7 mouse cellular contexts compared by ENCODE assay signal in the genomic region with DNA sequence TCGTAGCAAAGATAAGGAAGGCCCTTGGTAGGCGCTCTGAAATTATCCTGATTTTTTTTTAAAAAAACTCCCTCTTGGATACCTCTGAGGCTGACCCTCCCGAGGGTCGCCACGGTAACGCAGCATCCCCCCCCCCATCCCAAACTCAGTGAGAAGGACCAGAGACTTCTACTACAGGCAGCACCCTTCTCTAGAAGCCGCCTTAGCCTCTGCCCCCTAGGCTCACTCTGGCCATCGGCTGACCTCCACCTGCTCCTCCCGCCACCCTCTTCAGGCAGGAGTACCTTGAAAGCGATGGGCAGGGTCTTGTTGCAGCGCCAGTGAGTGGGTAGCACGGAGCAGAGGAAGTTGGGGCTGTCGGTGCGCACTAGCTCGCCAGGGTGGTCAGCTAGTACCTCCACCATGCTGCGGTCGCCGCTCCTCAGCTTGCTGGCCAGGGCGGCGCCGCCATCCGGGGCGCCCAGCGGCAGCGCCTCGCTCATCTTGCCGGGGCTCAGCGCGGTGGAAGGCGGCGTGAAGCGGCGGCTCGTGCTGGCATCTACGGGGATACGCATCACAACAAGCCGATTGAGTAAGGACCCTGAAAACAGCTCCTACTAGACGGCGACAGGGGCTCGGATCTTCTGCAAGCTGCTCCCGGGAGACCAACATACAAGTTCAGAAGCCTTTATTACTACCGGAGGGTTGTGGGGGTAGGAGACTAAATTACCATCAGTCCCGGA.
DNase-seq lines count a peak whose midpoint lies in the region; ATAC-seq and TF ChIP-seq lines count a peak whose summit lies in the region.

No protein-coding gene starts in this region.

- no peak for TF ChIP-seq CTCF in heart, postnatal 0 days (IDR thresholded peaks at IDR 0.05; ENCODE audit: low read depth)

- ATAC-seq in heart, postnatal 0 days (ENCODE audit: insufficient read depth, low read depth): no peak
- ATAC-seq in limb, embryonic 15.5 days (ENCODE audit: insufficient number of reproducible peaks, low FRiP score, low TSS enrichment, low read depth): no peak
- ATAC-seq in neural tube, embryonic 11.5 days (ENCODE audit: insufficient read depth, low FRiP score, low TSS enrichment): no peak

- WGBS in heart, postnatal 0 days: 2% methylated on average over 43 of the region's 43 CpGs
- under 1% methylated on average over 43 of the region's 43 CpGs for WGBS in limb, embryonic 15.5 days
- WGBS in neural tube, embryonic 11.5 days: under 1% methylated on average over 43 of the region's 43 CpGs

- no peak overlapping the region for H3K27ac ChIP-seq in heart, postnatal 0 days (ENCODE audit: low read depth)
- H3K27ac ChIP-seq in limb, embryonic 15.5 days: no peak overlapping the region
- H3K27ac ChIP-seq in neural tube, embryonic 11.5 days (ENCODE audit: low read depth, low read length): no peak overlapping the region

- TF ChIP-seq EP300 in heart, postnatal 0 days (IDR thresholded peaks at IDR 0.05; ENCODE audit: low read depth): no peak

- H3K36me3 ChIP-seq in heart, postnatal 0 days (replicated peaks; ENCODE audit: control insufficient read depth, insufficient read depth, low read length): no peaks in the 10 kb centered on the region
- H3K36me3 ChIP-seq in limb, embryonic 15.5 days: no peaks in the 10 kb centered on the region
- H3K36me3 ChIP-seq in neural tube, embryonic 11.5 days (ENCODE audit: control insufficient read depth, insufficient read depth, low read length): no peaks in the 10 kb centered on the region

- H3K4me3 ChIP-seq in heart, postnatal 0 days (ENCODE audit: low read depth, low read length): peak overlapping the region; percentile 55
- H3K4me3 ChIP-seq in limb, embryonic 15.5 days: peak overlapping the region; percentile 61
- peak overlapping the region; percentile 17 for H3K4me3 ChIP-seq in neural tube, embryonic 11.5 days (ENCODE audit: low read depth, low read length)

- DNase-seq in spleen, postnatal 10 days (ENCODE audit: low spot score in 2 of 2): peak; percentile 45 to 53
- no peak for DNase-seq in spleen, adult 12 weeks (ENCODE audit: low spot score)
- peak; percentile 57 for DNase-seq in embryo, embryonic 10 days (ENCODE audit: low spot score)
- DNase-seq in heart, postnatal 0 days (ENCODE audit: low spot score): no peak
- peak; percentile 70 for DNase-seq in neural tube, embryonic 11.5 days (ENCODE audit: low spot score)
- DNase-seq in MN1 (ENCODE audit: low spot score): no peak

- peak overlapping the region; percentile 39 for H3K4me2 ChIP-seq in heart, postnatal 0 days (ENCODE audit: low read depth, low read length)
- H3K4me2 ChIP-seq in limb, embryonic 15.5 days: peak overlapping the region; percentile 65
- H3K4me2 ChIP-seq in neural tube, embryonic 11.5 days (ENCODE audit: low read depth): peak overlapping the region; percentile 10

- no peak overlapping the region for H3K9ac ChIP-seq in heart, postnatal 0 days (replicated peaks; ENCODE audit: low read depth, low read length)
- H3K9ac ChIP-seq in limb, embryonic 15.5 days: peak overlapping the region; percentile 33
- no peak overlapping the region for H3K9ac ChIP-seq in neural tube, embryonic 11.5 days (ENCODE audit: low read length)

- peaks cover 76% of the 10 kb centered on the region for H3K27me3 ChIP-seq in heart, postnatal 0 days (ENCODE audit: control insufficient read depth, insufficient read depth, low read length)
- peaks cover 52% of the 10 kb centered on the region for H3K27me3 ChIP-seq in limb, embryonic 15.5 days
- H3K27me3 ChIP-seq in neural tube, embryonic 11.5 days (ENCODE audit: control insufficient read depth, insufficient read depth, low read length): peaks cover 73% of the 10 kb centered on the region

- H3K9me3 ChIP-seq in heart, postnatal 0 days (replicated peaks; ENCODE audit: control insufficient read depth, low read length): no peaks in the 10 kb centered on the region
- no peaks in the 10 kb centered on the region for H3K9me3 ChIP-seq in limb, embryonic 15.5 days
- H3K9me3 ChIP-seq in neural tube, embryonic 11.5 days (ENCODE audit: control insufficient read depth, low read length): no peaks in the 10 kb centered on the region

- peaks cover 18% of the 10 kb centered on the region for H3K4me1 ChIP-seq in heart, postnatal 0 days (ENCODE audit: control insufficient read depth, insufficient read depth)
- peaks cover 50% of the 10 kb centered on the region for H3K4me1 ChIP-seq in limb, embryonic 15.5 days
- H3K4me1 ChIP-seq in neural tube, embryonic 11.5 days (ENCODE audit: control insufficient read depth, insufficient read depth, low read length): peaks cover 13% of the 10 kb centered on the region

Comparison
In these comparisons a context has a peak if more than half of its experiments do, and no peak if none do; other contexts are left out.
1. DNase-seq: peak in spleen, postnatal 10 days (2 of 2), embryo, embryonic 10 days (single experiment) and neural tube, embryonic 11.5 days (single experiment); none in spleen, adult 12 weeks (single experiment), heart, postnatal 0 days (single experiment) and MN1 (single experiment).
2. H3K4me2 ChIP-seq: peak in every context shown above with its lines; median percentile 65 in limb, embryonic 15.5 days; 39 in heart, postnatal 0 days; 10 in neural tube, embryonic 11.5 days.
3. Peak in every context shown above with its lines, with median percentiles within 50 percentile points of each other: H3K4me3 ChIP-seq.